Mouse (Mus musculus) forebrain, embryonic 14.5 days (tissue): ENCODE measurements around the gene Gabrr2. TPM values are rescaled to one million over a fixed set of nuclear protein-coding genes. Genes with fewer than 3 reads are reported as not detected.

Source experiments
- ATAC-seq: fragments of 200-750 bp; cut with Nextera tagmentation; 2 replicates; pipeline ENCODE4 v1.8.0; 2017; ENCODE audit warnings: mild to moderate bottlenecking, moderate library complexity
- DNase-seq: peaks from one replicate; pipeline ENCODE4 v3.0.0-alpha.2; 2015; ENCODE audit warnings: low spot score
- H3K27ac ChIP-seq: fragments of 300-500 bp; sonication (generic); 2 replicates; pipeline ENCODE4 v1.5.1; 2014; ENCODE audit warnings: low read depth, mild to moderate bottlenecking, control low read depth, low read length, moderate library complexity
- H3K27me3 ChIP-seq: fragments of 300-500 bp; sonication (generic); replicated peaks from 2 replicates; pipeline ENCODE4 v1.6.1; 2014; ENCODE audit warnings: low read length, control low read depth, mixed read lengths; ENCODE audit not compliant: control insufficient read depth, insufficient read depth
- H3K36me3 ChIP-seq: fragments of 300-500 bp; sonication (generic); 2 replicates; pipeline ENCODE4 v1.6.1; 2014; ENCODE audit warnings: low read length, control low read depth; ENCODE audit not compliant: control insufficient read depth, insufficient read depth
- H3K4me1 ChIP-seq: fragments of 300-500 bp; sonication (generic); 2 replicates; pipeline ENCODE4 v1.6.1; 2014; ENCODE audit warnings: antibody characterized with exemption, low read length, control low read depth; ENCODE audit not compliant: control insufficient read depth, insufficient read depth
- H3K4me2 ChIP-seq: fragments of 300-500 bp; sonication (generic); 2 replicates; pipeline ENCODE4 v1.6.1; 2014; ENCODE audit warnings: mild to moderate bottlenecking, control low read depth, low read length
- H3K4me3 ChIP-seq: fragments of 300-500 bp; sonication (generic); 2 replicates; pipeline ENCODE4 v1.5.1; 2014; ENCODE audit warnings: low read depth, low read length, control low read depth
- H3K9ac ChIP-seq: fragments of 300-500 bp; sonication (generic); 2 replicates; pipeline ENCODE4 v1.6.1; 2014; ENCODE audit warnings: mild to moderate bottlenecking, low read length, control low read depth, moderate library complexity
- H3K9me3 ChIP-seq: fragments of 300-500 bp; sonication (generic); replicated peaks from 2 replicates; pipeline ENCODE4 v1.6.1; 2016; ENCODE audit warnings: low read length, control low read depth, mixed read lengths; ENCODE audit not compliant: control insufficient read depth
- WGBS: fragments of 180-500 bp; shearing (Covaris S2); extraction: QIAGEN DNeasy Blood & Tissue Kit; methylation state at CpG from one replicate; pipeline ENCODE4 v1.1.7; 2014; 5-methylcytosine and 5-hydroxymethylcytosine counted together
- polyA plus RNA-seq: library from polyadenylated mRNA; unstranded; fragments of >200 nt; fragmentation: Nextera tagmentation; extraction: Ambion mirVana; gene quantifications from 2 replicates; pipeline ENCODE4 v1.2.1, GENCODE M21; 2014

The Gabrr2 gene
- polyA plus RNA-seq, 1 experiment from 2014 or later: 0.34 TPM

- Histone ChIP-seq H3K27ac (no peak overlapping the region), H3K36me3 (no peaks in the 10 kb centered on the region), H3K4me3 (no peak overlapping the region), H3K9ac (no peak overlapping the region), H3K27me3 (no peaks in the 10 kb centered on the region), H3K4me1 (no peaks in the 10 kb centered on the region), H3K9me3 (no peaks in the 10 kb centered on the region), H3K4me2 (no peak overlapping the region)
- 71% methylated on average over 14 of the region's 14 CpGs for WGBS
- ATAC-seq (no peak), DNase-seq (no peak)
Measured at GRCm38 (mm10) chr4:33066223-33066960, 3.6 kb downstream of the Gabrr2 start.

- H3K27ac ChIP-seq: no peak overlapping the region
- no peak overlapping the region for H3K4me2 ChIP-seq
- H3K9me3 ChIP-seq: no peaks in the 10 kb centered on the region
- no peak for ATAC-seq
- DNase-seq: no peak
- H3K27me3 ChIP-seq: no peaks in the 10 kb centered on the region
- H3K9ac ChIP-seq: no peak overlapping the region
- no peaks in the 10 kb centered on the region for H3K4me1 ChIP-seq
- no peak overlapping the region for H3K4me3 ChIP-seq
- no peaks in the 10 kb centered on the region for H3K36me3 ChIP-seq
- WGBS: 91% methylated on average over 3 of the region's 3 CpGs
Measured at GRCm38 (mm10) chr4:33067331-33067730, 4.5 kb downstream of the Gabrr2 start.

- no peak for DNase-seq
- Histone ChIP-seq H3K4me1 (no peaks in the 10 kb centered on the region), H3K4me2 (no peak overlapping the region), H3K9me3 (no peaks in the 10 kb centered on the region), H3K36me3 (no peaks in the 10 kb centered on the region), H3K9ac (no peak overlapping the region), H3K27me3 (no peaks in the 10 kb centered on the region), H3K4me3 (no peak overlapping the region), H3K27ac (no peak overlapping the region)
- WGBS: 91% methylated on average over 6 of the region's 6 CpGs
- ATAC-seq: no peak
Measured at GRCm38 (mm10) chr4:33067826-33068225, 5.0 kb downstream of the Gabrr2 start.

- H3K27ac ChIP-seq: no peak overlapping the region
- DNase-seq (peak; percentile 70), ATAC-seq (peak; percentile 88)
- H3K27me3 ChIP-seq: no peaks in the 10 kb centered on the region
- no peak overlapping the region for H3K4me2 ChIP-seq
- no peaks in the 10 kb centered on the region for H3K4me1 ChIP-seq
- 62% methylated on average over 6 of the region's 6 CpGs for WGBS
- no peaks in the 10 kb centered on the region for H3K9me3 ChIP-seq
- no peak overlapping the region for H3K9ac ChIP-seq
- no peak overlapping the region for H3K4me3 ChIP-seq
- H3K36me3 ChIP-seq: no peaks in the 10 kb centered on the region
Measured at GRCm38 (mm10) chr4:33068894-33069293, 6.1 kb downstream of the Gabrr2 start.

GRCm38 (mm10) chr4:33070326-33070725, 7.5 kb downstream of the Gabrr2 start:
- no peaks in the 10 kb centered on the region for H3K27me3 ChIP-seq
- H3K4me3 ChIP-seq: no peak overlapping the region
- H3K9ac ChIP-seq: no peak overlapping the region
- no peaks in the 10 kb centered on the region for H3K4me1 ChIP-seq
- no peaks in the 10 kb centered on the region for H3K36me3 ChIP-seq
- DNase-seq (no peak), ATAC-seq (no peak)
- no peak overlapping the region for H3K4me2 ChIP-seq
- WGBS: 93% methylated on average over 6 of the region's 6 CpGs
- no peaks in the 10 kb centered on the region for H3K9me3 ChIP-seq
- no peak overlapping the region for H3K27ac ChIP-seq

- WGBS: 95% methylated on average over 6 of the region's 6 CpGs
- H3K27ac ChIP-seq: no peak overlapping the region
- H3K4me3 ChIP-seq: no peak overlapping the region
- no peak overlapping the region for H3K9ac ChIP-seq
- DNase-seq (no peak), ATAC-seq (no peak)
- no peak overlapping the region for H3K4me2 ChIP-seq
- H3K27me3 ChIP-seq: no peaks in the 10 kb centered on the region
- no peaks in the 10 kb centered on the region for H3K9me3 ChIP-seq
- no peaks in the 10 kb centered on the region for H3K4me1 ChIP-seq
- H3K36me3 ChIP-seq: no peaks in the 10 kb centered on the region
Measured at GRCm38 (mm10) chr4:33071337-33071736, 8.5 kb downstream of the Gabrr2 start.

GRCm38 (mm10) chr4:33072526-33073161, 9.8 kb downstream of the Gabrr2 start:
- H3K36me3 ChIP-seq: no peaks in the 10 kb centered on the region
- no peaks in the 10 kb centered on the region for H3K4me1 ChIP-seq
- no peaks in the 10 kb centered on the region for H3K27me3 ChIP-seq
- no peak overlapping the region for H3K4me2 ChIP-seq
- H3K27ac ChIP-seq: no peak overlapping the region
- no peaks in the 10 kb centered on the region for H3K9me3 ChIP-seq
- WGBS: 48% methylated on average over 11 of the region's 11 CpGs
- H3K4me3 ChIP-seq: no peak overlapping the region
- H3K9ac ChIP-seq: no peak overlapping the region
- ATAC-seq (no peak), DNase-seq (peak; percentile 6)

GRCm38 (mm10) chr4:33074406-33074805, 11.6 kb downstream of the Gabrr2 start:
- no peak overlapping the region for H3K9ac ChIP-seq
- H3K4me2 ChIP-seq: no peak overlapping the region
- ATAC-seq (no peak), DNase-seq (no peak)
- H3K9me3 ChIP-seq: no peaks in the 10 kb centered on the region
- H3K27me3 ChIP-seq: no peaks in the 10 kb centered on the region
- no peaks in the 10 kb centered on the region for H3K4me1 ChIP-seq
- 86% methylated on average over 4 of the region's 4 CpGs for WGBS
- H3K36me3 ChIP-seq: no peaks in the 10 kb centered on the region
- no peak overlapping the region for H3K4me3 ChIP-seq
- H3K27ac ChIP-seq: no peak overlapping the region

- Histone ChIP-seq H3K4me2 (no peak overlapping the region), H3K27me3 (no peaks in the 10 kb centered on the region), H3K4me3 (no peak overlapping the region), H3K9me3 (no peaks in the 10 kb centered on the region), H3K36me3 (no peaks in the 10 kb centered on the region), H3K9ac (no peak overlapping the region), H3K4me1 (no peaks in the 10 kb centered on the region), H3K27ac (no peak overlapping the region)
- ATAC-seq: no peak
- DNase-seq: no peak
- 78% methylated on average over 5 of the region's 5 CpGs for WGBS
Measured at GRCm38 (mm10) chr4:33074851-33075250, 12.1 kb downstream of the Gabrr2 start.
